Mouse (Mus musculus) spleen, postnatal 36 days (tissue): Measurements from ENCODE around the gene Agbl1.

Experiments used
- DNase-seq, 2 experiments: peaks; one replicate each; pipeline ENCODE4 v3.0.0; 2022; ENCODE audit warnings: low spot score in 2 of 2, mixed read lengths in 1 of 2

The Agbl1 gene

GRCm38 (mm10) chr7:76935219-76935618 is 705.5 kb downstream of the Agbl1 start:
- no peak for DNase-seq

- peak; percentile 1 to 4 for DNase-seq
These were observed 711.8 kb downstream of the Agbl1 start for GRCm38 (mm10) chr7:76941531-76941930.

- DNase-seq, result no peak
These were observed 741.6 kb downstream of the Agbl1 start for GRCm38 (mm10) chr7:76971334-76971733.

GRCm38 (mm10) chr7:77009571-77009970 is 779.9 kb downstream of the Agbl1 start:
- no peak for DNase-seq

GRCm38 (mm10) chr7:77029019-77029418 is 799.3 kb downstream of the Agbl1 start:
- DNase-seq, result no peak

GRCm38 (mm10) chr7:77076033-77076432 is 846.3 kb downstream of the Agbl1 start:
- no peak for DNase-seq

GRCm38 (mm10) chr7:77087266-77087665 is 857.6 kb downstream of the Agbl1 start:
- no peak for DNase-seq

GRCm38 (mm10) chr7:77095153-77095552 is 865.5 kb downstream of the Agbl1 start:
- DNase-seq, result no peak

- no peak for DNase-seq
These were observed 884.3 kb downstream of the Agbl1 start for GRCm38 (mm10) chr7:77114021-77114420.

- no peak for DNase-seq
These were observed 899.4 kb downstream of the Agbl1 start for GRCm38 (mm10) chr7:77129045-77129444.

GRCm38 (mm10) chr7:77131950-77132349 is 902.3 kb downstream of the Agbl1 start:
- no peak for DNase-seq

GRCm38 (mm10) chr7:77132615-77133420 is 903.1 kb downstream of the Agbl1 start:
- DNase-seq, result peak; percentile 9 to 12

- no peak for DNase-seq
These were observed 905.2 kb downstream of the Agbl1 start for GRCm38 (mm10) chr7:77134860-77135259.

GRCm38 (mm10) chr7:77138707-77139106 is 909.0 kb downstream of the Agbl1 start:
- no peak for DNase-seq

GRCm38 (mm10) chr7:77147527-77147926 is 917.8 kb downstream of the Agbl1 start:
- DNase-seq, result no peak

- no peak for DNase-seq
These were observed 919.1 kb downstream of the Agbl1 start for GRCm38 (mm10) chr7:77148820-77149219.

- no peak for DNase-seq
These were observed 920.2 kb downstream of the Agbl1 start for GRCm38 (mm10) chr7:77149846-77150245.

- DNase-seq, result no peak
These were observed 922.7 kb downstream of the Agbl1 start for GRCm38 (mm10) chr7:77152393-77152792.

GRCm38 (mm10) chr7:77152909-77153308 is 923.2 kb downstream of the Agbl1 start:
- DNase-seq, result no peak

- no peak for DNase-seq
These were observed 935.2 kb downstream of the Agbl1 start for GRCm38 (mm10) chr7:77164921-77165320.
